Mouse (Mus musculus) limb, embryonic 14.5 days (tissue): ENCODE measurements around the gene Tfpi. TPM values are rescaled to one million over a fixed set of nuclear protein-coding genes. Genes with fewer than 3 reads are reported as not detected.

Source experiments
- ATAC-seq: fragments of 200-750 bp; cut with Nextera tagmentation; 2 replicates; pipeline ENCODE4 v1.8.0; 2017; ENCODE audit warnings: low read depth, moderate number of reproducible peaks, moderate TSS enrichment; ENCODE audit not compliant: low FRiP score
- DNase-seq: peaks from one replicate; pipeline ENCODE4 v3.0.0-alpha.2; 2015; ENCODE audit warnings: low spot score
- H3K27ac ChIP-seq: fragments of 300-500 bp; sonication (generic); replicated peaks from 2 replicates; pipeline ENCODE4 v1.5.1; 2014; ENCODE audit warnings: low read depth, mild to moderate bottlenecking, low read length, moderate library complexity, mixed read lengths
- H3K27me3 ChIP-seq: fragments of 300-500 bp; sonication (generic); 2 replicates; pipeline ENCODE4 v1.6.1; 2014; ENCODE audit warnings: low read length, mixed read lengths; ENCODE audit not compliant: control insufficient read depth, insufficient read depth
- H3K36me3 ChIP-seq: fragments of 300-500 bp; sonication (generic); 2 replicates; pipeline ENCODE4 v1.6.1; 2014; ENCODE audit warnings: mild to moderate bottlenecking, low read length, moderate library complexity, mixed read lengths; ENCODE audit not compliant: control insufficient read depth, insufficient read depth
- H3K4me1 ChIP-seq: fragments of 300-500 bp; sonication (generic); 2 replicates; pipeline ENCODE4 v1.6.1; 2014; ENCODE audit warnings: antibody characterized with exemption, low read length, mixed read lengths; ENCODE audit not compliant: control insufficient read depth, insufficient read depth
- H3K4me2 ChIP-seq: fragments of 300-500 bp; sonication (generic); replicated peaks from 2 replicates; pipeline ENCODE4 v1.6.1; 2014; ENCODE audit warnings: low read depth, mild to moderate bottlenecking, low read length, moderate library complexity; ENCODE audit not compliant: severe bottlenecking
- H3K4me3 ChIP-seq: fragments of 300-500 bp; sonication (generic); replicated peaks from 2 replicates; pipeline ENCODE4 v1.5.1; 2014; ENCODE audit warnings: low read length
- H3K9ac ChIP-seq: fragments of 300-500 bp; sonication (generic); 2 replicates; pipeline ENCODE4 v1.6.1; 2014; ENCODE audit warnings: mild to moderate bottlenecking, low read depth, low read length, moderate library complexity; ENCODE audit not compliant: severe bottlenecking
- H3K9me3 ChIP-seq: fragments of 300-500 bp; sonication (generic); 2 replicates; pipeline ENCODE4 v1.6.1; 2016; ENCODE audit warnings: low read length; ENCODE audit not compliant: control insufficient read depth
- POLR2A ChIP-seq: fragments of 200-500 bp; IDR thresholded peaks from 2 replicates; pipeline ENCODE4 v1.8.0; 2012; ENCODE audit warnings: inconsistent platforms, mild to moderate bottlenecking, moderate library complexity, borderline replicate concordance; ENCODE audit not compliant: insufficient read depth, insufficient read length; ENCODE audit errors: extremely low read depth
- WGBS: fragments of 180-500 bp; shearing (Covaris S2); extraction: QIAGEN DNeasy Blood & Tissue Kit; methylation state at CpG from one replicate; pipeline ENCODE4 v1.1.7; 2014; 5-methylcytosine and 5-hydroxymethylcytosine counted together
- polyA plus RNA-seq, 2 experiments: library from polyadenylated mRNA; depleted of rRNA in 1 of 2; stranded (reverse) in 1 of 2; unstranded in 1 of 2; fragments of >200 nt; fragmentation: Nextera tagmentation in 1 of 2; extraction: Ambion mirVana in 1 of 2; gene quantifications; 2 replicates each; pipeline versions ENCODE4 v1.2.1 to v1.2.3; 2012 to 2014

The Tfpi gene
- polyA plus RNA-seq, 2 experiments, result 28.3 to 29.6 TPM

GRCm38 (mm10) chr2:84476131-84476530 lies 444 bp downstream of the Tfpi start:
- Histone ChIP-seq H3K9me3 (no peaks in the 10 kb centered on the region), H3K4me2 (peak overlapping the region; percentile 35), H3K36me3 (no peaks in the 10 kb centered on the region), H3K9ac (no peak overlapping the region; the same call in 1 of the 2 replicates), H3K27ac (no peak overlapping the region), H3K27me3 (no peaks in the 10 kb centered on the region), H3K4me3 (peak overlapping the region; percentile 27), H3K4me1 (0 out of 2 replicates have a peak, but pooled peaks cover 3% of the 10 kb centered on the region)
- WGBS, result 35% methylated on average over 2 of the region's 3 CpGs
- ATAC-seq (no peak), DNase-seq (no peak)
- no peak for TF ChIP-seq POLR2A

- Histone ChIP-seq H3K4me1 (0 out of 2 replicates have a peak, but pooled peaks cover 3% of the 10 kb centered on the region), H3K9ac (no peak overlapping the region; the same call in 1 of the 2 replicates), H3K36me3 (no peaks in the 10 kb centered on the region), H3K4me2 (peak overlapping the region; percentile 35), H3K27me3 (no peaks in the 10 kb centered on the region), H3K9me3 (no peaks in the 10 kb centered on the region), H3K4me3 (peak overlapping the region; percentile 27), H3K27ac (no peak overlapping the region)
- ATAC-seq, result no peak
- TF ChIP-seq POLR2A, result no peak
- 40% methylated on average over 1 of the region's 1 CpGs for WGBS
- DNase-seq, result no peak
Measured at GRCm38 (mm10) chr2:84475601-84476000, 974 bp downstream of the Tfpi start.

- no peak overlapping the region for H3K27ac ChIP-seq
- WGBS, result 7% methylated on average over 6 of the region's 6 CpGs
- no peaks in the 10 kb centered on the region for H3K36me3 ChIP-seq
- no peaks in the 10 kb centered on the region for H3K27me3 ChIP-seq
- TF ChIP-seq POLR2A, result no peak
- no peak overlapping the region; the same call in 1 of the 2 replicates for H3K9ac ChIP-seq
- H3K4me3 ChIP-seq, result no peak overlapping the region
- no peaks in the 10 kb centered on the region for H3K9me3 ChIP-seq
- H3K4me1 ChIP-seq, result 0 out of 2 replicates have a peak, but pooled peaks cover 3% of the 10 kb centered on the region
- ATAC-seq, result no peak
- H3K4me2 ChIP-seq, result no peak overlapping the region
- no peak for DNase-seq
Measured at GRCm38 (mm10) chr2:84474651-84475050, 1.9 kb downstream of the Tfpi start.

- ATAC-seq, result no peak
- Histone ChIP-seq H3K36me3 (no peaks in the 10 kb centered on the region), H3K4me3 (no peak overlapping the region), H3K27ac (no peak overlapping the region), H3K4me1 (0 out of 2 replicates have a peak, but pooled peaks cover 3% of the 10 kb centered on the region), H3K9ac (no peak overlapping the region; the same call in 1 of the 2 replicates), H3K9me3 (no peaks in the 10 kb centered on the region), H3K27me3 (no peaks in the 10 kb centered on the region), H3K4me2 (no peak overlapping the region)
- WGBS, result 74% methylated on average over 14 of the region's 14 CpGs
- no peak for DNase-seq
- no peak for TF ChIP-seq POLR2A
Measured at GRCm38 (mm10) chr2:84473941-84474530, 2.5 kb downstream of the Tfpi start.

- no peak for DNase-seq
- no peaks in the 10 kb centered on the region for H3K36me3 ChIP-seq
- no peak overlapping the region for H3K4me2 ChIP-seq
- TF ChIP-seq POLR2A, result no peak
- H3K9ac ChIP-seq, result no peak overlapping the region
- no peak for ATAC-seq
- no peak overlapping the region for H3K27ac ChIP-seq
- WGBS, result 84% methylated on average over 4 of the region's 4 CpGs
- H3K27me3 ChIP-seq, result no peaks in the 10 kb centered on the region
- H3K4me3 ChIP-seq, result no peak overlapping the region
- no peaks in the 10 kb centered on the region for H3K4me1 ChIP-seq
- H3K9me3 ChIP-seq, result no peaks in the 10 kb centered on the region
Measured at GRCm38 (mm10) chr2:84467391-84467790, 9.2 kb downstream of the Tfpi start.
